Mouse (Mus musculus): ENCODE data around the gene Gucy2c.

DNA sequence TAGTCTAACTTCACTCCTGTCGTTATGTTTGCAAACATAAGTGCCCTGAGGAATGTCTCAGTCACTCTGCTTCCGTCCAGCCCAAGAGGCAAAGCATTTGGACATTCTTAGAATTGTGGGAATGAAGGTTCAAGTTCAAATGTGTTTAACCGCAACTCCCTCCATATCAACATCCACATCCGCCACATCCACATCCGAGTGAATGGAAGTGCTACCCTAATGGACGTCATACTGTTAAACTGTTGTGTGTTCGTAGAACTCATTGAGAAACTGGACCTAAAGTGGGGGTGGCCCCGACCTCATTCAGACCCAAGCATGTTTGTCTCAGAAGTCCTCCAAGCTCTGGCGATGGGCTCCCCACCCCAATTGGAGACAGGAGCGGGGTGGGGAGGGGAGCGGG, 125.8 kb downstream of the Gucy2c start:
- TF ChIP-seq ZC3H11A (IDR thresholded peaks at IDR 0.05; ENCODE audit: borderline replicate concordance, low read depth, low read length) (no peak), MAFK (IDR thresholded peaks at IDR 0.05; ENCODE audit: insufficient read depth, low read depth, low read length) (no peak)
